Mouse (Mus musculus) liver, embryonic 12.5 days (tissue): ENCODE measurements around the gene Olfr550. TPM values are rescaled to one million over a fixed set of nuclear protein-coding genes. Genes with fewer than 3 reads are reported as not detected.
"Not testable (repeated sequence)": the region's sequence is repeated elsewhere in the genome, so short reads cannot be mapped to it uniquely, and the experiment has no call there.

Experiments used
- ATAC-seq: fragments of 200-750 bp; cut with Nextera tagmentation; 2 replicates; pipeline ENCODE4 v1.8.0; 2017; ENCODE audit warnings: moderate number of reproducible peaks, mild to moderate bottlenecking, moderate library complexity
- H3K27ac ChIP-seq: fragments of 300-500 bp; sonication (generic); 2 replicates; pipeline ENCODE4 v1.5.1; 2016; ENCODE audit warnings: mild to moderate bottlenecking
- H3K27me3 ChIP-seq: fragments of 300-500 bp; sonication (generic); replicated peaks from 2 replicates; pipeline ENCODE4 v1.6.1; 2016; ENCODE audit warnings: mild to moderate bottlenecking, moderate library complexity
- H3K36me3 ChIP-seq: fragments of 300-500 bp; sonication (generic); 2 replicates; pipeline ENCODE4 v1.6.1; 2016; ENCODE audit warnings: mild to moderate bottlenecking, moderate library complexity
- H3K4me1 ChIP-seq: fragments of 300-500 bp; sonication (generic); 2 replicates; pipeline ENCODE4 v1.6.1; 2016
- H3K4me2 ChIP-seq: fragments of 300-500 bp; sonication (generic); 2 replicates; pipeline ENCODE4 v1.6.1; 2016; ENCODE audit warnings: mild to moderate bottlenecking, moderate library complexity
- H3K4me3 ChIP-seq: fragments of 300-500 bp; sonication (generic); 2 replicates; pipeline ENCODE4 v1.5.1; 2016; ENCODE audit warnings: mild to moderate bottlenecking, moderate library complexity
- H3K9ac ChIP-seq: fragments of 300-500 bp; sonication (generic); 2 replicates; pipeline ENCODE4 v1.6.1; 2016; ENCODE audit warnings: mild to moderate bottlenecking, moderate library complexity
- H3K9me3 ChIP-seq: fragments of 300-500 bp; sonication (generic); replicated peaks from 2 replicates; pipeline ENCODE4 v1.6.1; 2016; ENCODE audit warnings: mild to moderate bottlenecking, moderate library complexity
- WGBS: fragments of 180-500 bp; shearing (Covaris S2); methylation state at CpG from one replicate; pipeline ENCODE4 v1.1.7; 2016; ENCODE audit not compliant: insufficient replicate concordance; 5-methylcytosine and 5-hydroxymethylcytosine counted together
- polyA plus RNA-seq: library from polyadenylated mRNA; unstranded; fragments of >200 nt; fragmentation: Nextera tagmentation; extraction: Ambion mirVana; gene quantifications from 2 replicates; pipeline ENCODE4 v1.2.1, GENCODE M21; 2016

Olfr550 gene
- polyA plus RNA-seq, 1 experiment from 2014 or later = not detected

GRCm38 (mm10) chr7:102597378-102598031, 26.3 kb downstream of the Olfr550 start, which contains the start of gene Olfr552:
Olfr552 (plus strand) TSS chr7:102597770.
- no peak within 1 kb of the TSS for H3K9ac ChIP-seq
- no peak for ATAC-seq
- no peaks in the 10 kb centered on the region for H3K27me3 ChIP-seq
- no peaks in the 10 kb centered on the region for H3K36me3 ChIP-seq
- no peaks in the 10 kb centered on the region for H3K4me1 ChIP-seq
- no peak within 1 kb of the TSS for H3K4me3 ChIP-seq
- no peak within 1 kb of the TSS for H3K4me2 ChIP-seq
- H3K9me3 ChIP-seq = no peaks in the 10 kb centered on the region
- H3K27ac ChIP-seq = no peak within 1 kb of the TSS
- 41% methylated on average over 1 of the region's 1 CpGs for WGBS

DNA sequence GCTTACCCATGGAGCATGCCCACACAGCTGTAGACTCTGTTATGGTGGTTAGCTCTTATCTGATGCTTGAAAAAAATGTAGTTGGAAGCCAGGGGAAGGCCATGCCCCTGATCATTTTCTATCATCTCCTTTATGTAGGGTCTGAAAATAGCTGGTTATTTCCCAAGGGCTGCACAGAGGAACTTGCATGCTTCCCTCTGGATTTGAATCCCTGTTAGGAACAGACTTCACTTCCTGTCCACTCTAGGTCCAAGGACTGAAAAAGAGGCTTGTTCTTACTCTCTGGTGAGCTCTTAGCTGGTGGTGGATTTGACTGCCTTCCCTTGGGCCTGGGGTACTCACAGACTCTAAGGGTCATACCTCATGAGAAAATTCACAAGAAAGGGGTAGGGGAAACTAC, 46.9 kb downstream of the Olfr550 start, which contains the start of gene Olfr553:
Gene Olfr553 (minus strand): TSS at position 101 of the 400 bp plus-strand sequence.
- H3K27me3 ChIP-seq = no peaks in the 10 kb centered on the region
- H3K9ac ChIP-seq = no peak within 1 kb of the TSS
- ATAC-seq = no peak
- no peak within 1 kb of the TSS for H3K4me2 ChIP-seq
- H3K36me3 ChIP-seq = no peaks in the 10 kb centered on the region
- H3K4me1 ChIP-seq = no peaks in the 10 kb centered on the region
- H3K27ac ChIP-seq = no peak within 1 kb of the TSS
- no peaks in the 10 kb centered on the region for H3K9me3 ChIP-seq
- H3K4me3 ChIP-seq = no peak within 1 kb of the TSS

DNA sequence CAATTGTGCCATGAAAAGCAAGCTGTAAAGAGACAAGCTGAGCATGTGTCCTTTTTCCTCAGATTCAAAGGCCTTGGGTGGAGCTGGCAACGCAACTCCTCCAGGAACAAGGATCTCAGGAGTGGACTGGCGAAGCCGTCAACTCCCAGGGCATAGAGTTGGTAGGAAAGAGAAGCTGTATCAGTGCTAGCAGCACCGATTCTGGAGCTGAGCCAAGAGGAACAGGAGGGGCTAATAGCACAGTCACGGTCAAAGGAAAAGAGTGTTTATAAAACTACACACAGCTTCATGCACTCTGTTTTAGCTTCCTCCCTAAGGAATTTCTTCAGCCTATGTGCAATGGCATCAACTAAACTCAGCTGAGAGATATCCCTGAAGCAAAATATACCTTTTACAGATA, 48.4 kb downstream of the Olfr550 start:
- H3K9ac ChIP-seq = no peak overlapping the region
- no peak for ATAC-seq
- no peaks in the 10 kb centered on the region for H3K27me3 ChIP-seq
- H3K4me3 ChIP-seq = no peak overlapping the region
- H3K4me1 ChIP-seq = no peaks in the 10 kb centered on the region
- H3K9me3 ChIP-seq = no peaks in the 10 kb centered on the region
- H3K36me3 ChIP-seq = no peaks in the 10 kb centered on the region
- WGBS = 57% methylated on average over 5 of the region's 5 CpGs
- H3K27ac ChIP-seq = no peak overlapping the region
- H3K4me2 ChIP-seq = no peak overlapping the region

DNA sequence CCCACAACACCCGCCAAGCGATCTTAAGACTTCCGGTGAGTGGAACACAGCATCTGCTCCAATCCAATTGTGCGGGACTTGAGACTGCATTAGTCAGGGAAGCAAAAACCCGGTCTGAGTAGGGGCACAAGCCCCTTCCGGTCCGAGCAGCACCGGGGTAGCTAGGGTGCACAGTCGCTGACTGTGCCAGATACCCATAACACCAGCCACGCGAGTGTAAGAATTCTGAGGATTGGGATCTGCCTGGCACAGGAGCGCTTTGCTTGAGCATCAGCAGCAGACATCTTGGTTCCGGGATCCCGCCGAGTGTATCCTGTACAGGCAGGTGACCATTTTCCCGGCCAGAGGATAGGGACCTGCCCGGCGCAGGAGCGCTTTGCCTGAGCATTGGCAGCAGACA, 49.1 kb downstream of the Olfr550 start:
- H3K27me3 ChIP-seq, ATAC-seq, H3K27ac ChIP-seq, H3K4me1 ChIP-seq, H3K4me2 ChIP-seq, H3K9me3 ChIP-seq, H3K4me3 ChIP-seq, H3K9ac ChIP-seq, H3K36me3 ChIP-seq: not testable (repeated sequence)
- WGBS = 68% methylated on average over 19 of the region's 19 CpGs

Other genes with a start within 250 kb of the Olfr550 start
- gene Rrm1, start 129.7 kb upstream of the Olfr550 start, polyA plus RNA-seq = 254 and 266 TPM in 2 replicates
- gene Olfr543, start 89.8 kb upstream of the Olfr550 start, polyA plus RNA-seq = 0.33 and 0.41 TPM in 2 replicates
- 0.04 and 0.19 TPM in 2 replicates for gene Olfr544, start 83.1 kb upstream of the Olfr550 start, polyA plus RNA-seq
- not detected in 2 replicates for gene Olfr545, start 71.9 kb upstream of the Olfr550 start, polyA plus RNA-seq
- gene Olfr547, start 36.7 kb upstream of the Olfr550 start, polyA plus RNA-seq = not detected in 2 replicates
- not detected in 2 replicates for gene Olfr548-ps1, start 30.5 kb upstream of the Olfr550 start, polyA plus RNA-seq
- gene Olfr549, start 21.6 kb upstream of the Olfr550 start, polyA plus RNA-seq = not detected in 2 replicates
- 0.49 and 0.62 TPM in 2 replicates for gene Trim21, start 6.0 kb upstream of the Olfr550 start, polyA plus RNA-seq
- gene Olfr551, start 20.4 kb downstream of the Olfr550 start, polyA plus RNA-seq = not detected in 2 replicates
- not detected in 2 replicates for gene Olfr552, start 26.3 kb downstream of the Olfr550 start, polyA plus RNA-seq
- gene Olfr553, start 46.8 kb downstream of the Olfr550 start, polyA plus RNA-seq = not detected in 2 replicates
- not detected in 2 replicates for gene Olfr554, start 67.0 kb downstream of the Olfr550 start, polyA plus RNA-seq
- not detected in 2 replicates for gene Olfr555, start 87.4 kb downstream of the Olfr550 start, polyA plus RNA-seq
- gene Olfr556, start 93.5 kb downstream of the Olfr550 start, polyA plus RNA-seq = not detected in 2 replicates
- 2.2 and 2.7 TPM in 2 replicates for gene Trim68, start 115.9 kb downstream of the Olfr550 start, polyA plus RNA-seq
- gene Olfr557, start 124.5 kb downstream of the Olfr550 start, polyA plus RNA-seq = not detected in 2 replicates
- not detected in 2 replicates for gene Olfr558, start 130.8 kb downstream of the Olfr550 start, polyA plus RNA-seq
- not detected in 2 replicates for gene Olfr33, start 147.6 kb downstream of the Olfr550 start, polyA plus RNA-seq
- not detected in 2 replicates for gene Olfr559, start 156.0 kb downstream of the Olfr550 start, polyA plus RNA-seq
- not detected in 2 replicates for gene Olfr560, start 187.9 kb downstream of the Olfr550 start, polyA plus RNA-seq
- gene Olfr78, start 188.0 kb downstream of the Olfr550 start, polyA plus RNA-seq = not detected in 2 replicates
- not detected in 2 replicates for gene Olfr561, start 199.8 kb downstream of the Olfr550 start, polyA plus RNA-seq
- not detected in 2 replicates for gene Olfr564, start 232.0 kb downstream of the Olfr550 start, polyA plus RNA-seq